Mouse (Mus musculus) myocyte (in vitro differentiated cells): ENCODE results near the gene St3gal4.

Experiments used
- MYOG ChIP-seq, 3 experiments: IDR thresholded peaks; one replicate each; pipeline ENCODE4 v1.6.1; 2011; ENCODE audit warnings: control low read depth in 2 of 3, low read depth in 2 of 3, mild to moderate bottlenecking in 2 of 3; ENCODE audit not compliant: insufficient read length in 2 of 3, control insufficient read depth in 1 of 3, insufficient read depth in 1 of 3
- POLR2A ChIP-seq: IDR thresholded peaks from one replicate; pipeline ENCODE4 v1.6.1; 2011; ENCODE audit warnings: low read depth, mild to moderate bottlenecking, control low read depth, moderate library complexity; ENCODE audit not compliant: insufficient read length
- REST ChIP-seq: IDR thresholded peaks from one replicate; pipeline ENCODE4 v1.6.1; 2011; ENCODE audit warnings: mild to moderate bottlenecking, control low read depth, moderate library complexity; ENCODE audit not compliant: insufficient read depth, insufficient read length

GRCm38 (mm10) chr9:35161721-35162120, 42.7 kb upstream of the St3gal4 start:
- TF ChIP-seq POLR2A, result no peak
- no peak for TF ChIP-seq REST
- no peak for TF ChIP-seq MYOG (IDR thresholded peaks at IDR 0.05; ENCODE audit: control insufficient read depth in 1 of 3, insufficient read depth in 1 of 3, insufficient read length in 2 of 3, low read depth in 2 of 3)
